Mouse (Mus musculus): Measurements from ENCODE around the gene Pm20d1.

DNA sequence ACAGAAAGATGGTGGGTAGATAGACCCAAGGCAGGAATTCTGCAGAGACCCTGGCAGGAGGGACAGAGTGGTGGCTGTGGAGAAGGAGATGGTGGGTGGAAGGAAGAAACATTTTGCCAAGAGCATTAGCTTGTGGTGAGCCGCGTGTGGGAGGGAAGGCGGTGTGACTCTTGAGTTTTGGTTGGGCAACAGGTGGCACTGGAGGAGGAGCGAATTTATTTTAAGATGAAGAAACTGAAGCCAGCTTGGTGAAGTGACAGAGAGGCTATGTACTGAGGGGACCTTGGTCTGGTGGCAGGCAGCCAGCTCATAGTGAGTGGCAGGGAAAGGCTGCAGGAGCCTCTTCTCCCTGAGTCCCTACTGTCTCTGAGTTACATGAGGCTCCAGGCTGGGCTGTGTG, 42.3 kb upstream of the Pm20d1 start:
- TF ChIP-seq POLR2A (IDR thresholded peaks at IDR 0.05; ENCODE audit: low read depth, low read length) (no peak), CTCF (IDR thresholded peaks at IDR 0.05; ENCODE audit: borderline replicate concordance, insufficient read depth, low read length) (no peak)
